Mouse (Mus musculus) MEL (cell line): ENCODE data around the gene Agpat1. TPM values are rescaled to one million over a fixed set of nuclear protein-coding genes. Genes with fewer than 3 reads are reported as not detected.

Experiments used
- DNase-seq: peaks from one replicate; pipeline ENCODE4 v3.0.0; 2011; ENCODE audit warnings: low read depth, low spot score
- H3K27ac ChIP-seq: 2 replicates; pipeline ENCODE4 v1.5.1; 2012; ENCODE audit warnings: low read depth, mild to moderate bottlenecking, control low read depth, low read length, moderate library complexity; ENCODE audit not compliant: control insufficient read depth
- H3K27me3 ChIP-seq, 2 experiments: fragments of 150-350 bp in 1 of 2; sonication (generic) in 1 of 2; 2 replicates each; pipeline ENCODE4 v1.6.1; 2012; ENCODE audit warnings: low read length in 2 of 2, mild to moderate bottlenecking in 2 of 2, improper control_type of control experiment in 1 of 2, moderate library complexity in 1 of 2; ENCODE audit not compliant: insufficient read depth in 2 of 2, control insufficient read depth in 1 of 2
- H3K36me3 ChIP-seq, 2 experiments: 2 replicates each; pipeline ENCODE4 v1.6.1; 2012 to 2014; ENCODE audit warnings: low read length in 2 of 2, improper control_type of control experiment in 1 of 2, inconsistent platforms in 1 of 2, mild to moderate bottlenecking in 1 of 2; ENCODE audit not compliant: insufficient read depth in 2 of 2, control insufficient read depth in 1 of 2
- H3K4me1 ChIP-seq, 2 experiments: fragments of 150-350 bp in 1 of 2; sonication (generic) in 1 of 2; 2 replicates each; pipeline ENCODE4 v1.6.1; 2012; ENCODE audit warnings: low read length in 2 of 2, improper control_type of control experiment in 1 of 2, mild to moderate bottlenecking in 1 of 2; ENCODE audit not compliant: insufficient read depth in 2 of 2, control insufficient read depth in 1 of 2
- H3K4me3 ChIP-seq, 2 experiments: fragments of 150-350 bp in 1 of 2; sonication (generic) in 1 of 2; 2 replicates each; pipeline ENCODE4 v1.5.1; 2012; ENCODE audit warnings: low read depth in 2 of 2, low read length in 2 of 2, mild to moderate bottlenecking in 2 of 2, moderate library complexity in 2 of 2, control low read depth in 1 of 2, improper control_type of control experiment in 1 of 2; ENCODE audit not compliant: control insufficient read depth in 1 of 2, insufficient read depth in 1 of 2
- H3K79me2 ChIP-seq: 2 replicates; pipeline ENCODE4 v1.6.1; 2012; ENCODE audit warnings: mild to moderate bottlenecking, low read length, moderate library complexity; ENCODE audit not compliant: control insufficient read depth, poor library complexity, insufficient read depth
- H3K9ac ChIP-seq: 2 replicates; pipeline ENCODE4 v1.6.1; 2012; ENCODE audit warnings: low read depth, mild to moderate bottlenecking, control low read depth, low read length, moderate library complexity; ENCODE audit not compliant: control insufficient read depth, poor library complexity, severe bottlenecking
- H3K9me3 ChIP-seq: fragments of 150-350 bp; sonication (generic); replicated peaks from 2 replicates; pipeline ENCODE4 v1.6.1; 2012; ENCODE audit warnings: mild to moderate bottlenecking, low read length, improper control_type of control experiment, moderate library complexity; ENCODE audit not compliant: insufficient read depth
- CTCF ChIP-seq, 3 experiments: IDR thresholded peaks in 2 of 3; conservative IDR thresholded peaks in 1 of 3; 2 replicates each; pipeline ENCODE4 v1.5.1; 2011 to 2012; ENCODE audit warnings: low read length in 3 of 3, low read depth in 2 of 3, mild to moderate bottlenecking in 2 of 3, improper control_type of control experiment in 1 of 3, inconsistent platforms in 1 of 3, mixed read lengths in 1 of 3, moderate library complexity in 1 of 3; ENCODE audit not compliant: control insufficient read depth in 1 of 3, insufficient read depth in 1 of 3, poor library complexity in 1 of 3, severe bottlenecking in 1 of 3
- E2F4 ChIP-seq: IDR thresholded peaks from 2 replicates; pipeline ENCODE4 v1.6.1; 2011; ENCODE audit warnings: low read depth, low read length, improper control_type of control experiment, borderline replicate concordance
- EP300 ChIP-seq, 2 experiments: IDR thresholded peaks; 2 replicates each; pipeline ENCODE4 v1.6.1; 2011; ENCODE audit warnings: improper control_type of control experiment in 2 of 2, low read length in 2 of 2, low read depth in 1 of 2, mild to moderate bottlenecking in 1 of 2
- ETS1 ChIP-seq: IDR thresholded peaks from 2 replicates; pipeline ENCODE4 v1.6.1; 2012; ENCODE audit warnings: low read depth, mild to moderate bottlenecking, inconsistent platforms, low read length, improper control_type of control experiment, moderate library complexity
- GABPA ChIP-seq: IDR thresholded peaks from 2 replicates; pipeline ENCODE4 v1.6.1; 2012; ENCODE audit warnings: low read depth, mild to moderate bottlenecking, inconsistent platforms, low read length, improper control_type of control experiment, moderate library complexity
- GATA1 ChIP-seq: IDR thresholded peaks from 2 replicates; pipeline ENCODE4 v1.6.1; 2011; ENCODE audit warnings: low read depth, low read length, improper control_type of control experiment
- HCFC1 ChIP-seq: IDR thresholded peaks from 2 replicates; pipeline ENCODE4 v1.6.1; 2012; ENCODE audit warnings: low read depth, mild to moderate bottlenecking, inconsistent platforms, low read length, improper control_type of control experiment, moderate library complexity
- MAZ ChIP-seq: IDR thresholded peaks from 2 replicates; pipeline ENCODE4 v1.6.1; 2012; ENCODE audit warnings: low read depth, mild to moderate bottlenecking, inconsistent platforms, low read length, improper control_type of control experiment
- MYC ChIP-seq: IDR thresholded peaks from 2 replicates; pipeline ENCODE4 v1.6.1; 2011; ENCODE audit warnings: low read depth, mild to moderate bottlenecking, low read length, improper control_type of control experiment, moderate library complexity
- NELFE ChIP-seq: IDR thresholded peaks from 2 replicates; pipeline ENCODE4 v1.6.1; 2011; ENCODE audit warnings: low read depth, low read length, improper control_type of control experiment
- NRF1 ChIP-seq: IDR thresholded peaks from 2 replicates; pipeline ENCODE4 v1.6.1; 2014; ENCODE audit warnings: low read depth, mild to moderate bottlenecking, inconsistent platforms, low read length, improper control_type of control experiment, moderate library complexity; ENCODE audit not compliant: poor library complexity, insufficient read depth, severe bottlenecking
- POLR2AphosphoS2 ChIP-seq: IDR thresholded peaks from 2 replicates; pipeline ENCODE4 v1.6.1; 2011; ENCODE audit warnings: low read length, improper control_type of control experiment
- RAD21 ChIP-seq: IDR thresholded peaks from 2 replicates; pipeline ENCODE4 v1.6.1; 2011; ENCODE audit warnings: mild to moderate bottlenecking, low read depth, low read length, improper control_type of control experiment
- RCOR1 ChIP-seq: IDR thresholded peaks from 2 replicates; pipeline ENCODE4 v1.6.1; 2012; ENCODE audit warnings: low read depth, mild to moderate bottlenecking, inconsistent platforms, low read length, improper control_type of control experiment
- SMC3 ChIP-seq: IDR thresholded peaks from 2 replicates; pipeline ENCODE4 v1.6.1; 2011; ENCODE audit warnings: low read depth, low read length, improper control_type of control experiment
- TAL1 ChIP-seq: IDR thresholded peaks from 2 replicates; pipeline ENCODE4 v1.6.1; 2012; ENCODE audit warnings: mild to moderate bottlenecking, inconsistent platforms, low read length, moderate library complexity, mixed read lengths
- TBP ChIP-seq: IDR thresholded peaks from 2 replicates; pipeline ENCODE4 v1.8.0; 2011; ENCODE audit warnings: low read depth, low read length, improper control_type of control experiment
- TCF12 ChIP-seq: IDR thresholded peaks from 2 replicates; pipeline ENCODE4 v1.6.1; 2014; ENCODE audit warnings: low read depth, mild to moderate bottlenecking, inconsistent platforms, low read length, improper control_type of control experiment, moderate library complexity
- UBTF ChIP-seq: IDR thresholded peaks from 2 replicates; pipeline ENCODE4 v1.6.1; 2012; ENCODE audit warnings: low read depth, mild to moderate bottlenecking, inconsistent platforms, low read length, improper control_type of control experiment, moderate library complexity, borderline replicate concordance; ENCODE audit not compliant: insufficient read depth
- USF2 ChIP-seq, 2 experiments: IDR thresholded peaks; 2 replicates each; pipeline ENCODE4 v1.6.1; 2011 to 2012; ENCODE audit warnings: improper control_type of control experiment in 2 of 2, low read length in 2 of 2, borderline replicate concordance in 1 of 2, inconsistent platforms in 1 of 2, low read depth in 1 of 2, mild to moderate bottlenecking in 1 of 2; ENCODE audit not compliant: insufficient read depth in 1 of 2
- ZC3H11A ChIP-seq: IDR thresholded peaks from 2 replicates; pipeline ENCODE4 v1.6.1; 2012; ENCODE audit warnings: low read depth, mild to moderate bottlenecking, inconsistent platforms, low read length, improper control_type of control experiment
- ZKSCAN1 ChIP-seq: IDR thresholded peaks from 2 replicates; pipeline ENCODE4 v1.6.1; 2012; ENCODE audit warnings: low read depth, mild to moderate bottlenecking, inconsistent platforms, low read length, improper control_type of control experiment, moderate library complexity
- ZMIZ1 ChIP-seq: IDR thresholded peaks from 2 replicates; pipeline ENCODE4 v1.6.1; 2012; ENCODE audit warnings: low read depth, mild to moderate bottlenecking, inconsistent platforms, low read length, improper control_type of control experiment, moderate library complexity
- polyA plus RNA-seq, 2 experiments: library from polyadenylated mRNA; stranded (reverse) in 1 of 2; unstranded in 1 of 2; fragments of >175 nt in 1 of 2; fragments of >200 nt in 1 of 2; gene quantifications; 2 replicates each; pipeline versions ENCODE4 v1.2.1 to v1.2.4; 2012; ENCODE audit warnings: low replicate concordance in 2 of 2, low read depth in 1 of 2; ENCODE audit not compliant: insufficient read length in 2 of 2, insufficient read depth in 1 of 2, missing spikeins in 1 of 2
- total RNA-seq: library from RNA; depleted of rRNA; stranded (reverse); fragments of 300-350 nt; gene quantifications from 2 replicates; pipeline ENCODE4 v1.2.3, GENCODE M21; 2012

The Agpat1 gene
- total and polyA plus RNA-seq, 3 experiments: 85.2 to 153 TPM; not detected in 1

DNA sequence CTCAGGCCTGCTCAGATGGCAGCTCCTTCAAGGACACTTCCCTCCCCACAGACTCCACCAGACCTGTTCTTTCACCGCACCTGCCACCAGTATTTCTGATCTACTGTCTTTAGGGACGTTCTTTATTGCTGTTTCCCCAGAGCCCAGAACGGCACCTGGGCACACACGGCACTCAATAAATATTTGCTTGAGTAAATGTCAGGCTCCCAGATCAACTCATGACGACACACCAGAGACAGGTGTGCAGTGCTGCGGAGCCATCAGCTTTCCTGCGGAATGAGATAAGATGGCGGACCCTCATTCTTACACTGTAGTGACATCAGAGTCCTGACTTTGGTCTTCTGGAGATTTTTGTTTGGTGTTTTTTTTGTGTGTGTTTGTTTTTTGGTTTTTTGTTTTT is 16.9 kb downstream of the Agpat1 start:
- H3K9ac ChIP-seq: no peak overlapping the region
- H3K4me1 ChIP-seq: peaks cover 2 to 17% of the 10 kb centered on the region in 2 experiments; a peak in 3 of 4 replicates
- H3K27me3 ChIP-seq: no peaks in the 10 kb centered on the region
- H3K9me3 ChIP-seq: no peaks in the 10 kb centered on the region
- no peak for DNase-seq
- H3K27ac ChIP-seq: no peak overlapping the region
- H3K79me2 ChIP-seq: peaks cover 5% of the 10 kb centered on the region
- H3K4me3 ChIP-seq: no peak overlapping the region
- peaks cover 0 to 10% of the 10 kb centered on the region in 2 experiments; a peak in 3 of 4 replicates for H3K36me3 ChIP-seq
- TF ChIP-seq TBP (no peak), USF2 (IDR thresholded peaks at IDR 0.05; ENCODE audit: borderline replicate concordance in 1 of 2, insufficient read depth in 1 of 2, low read depth in 1 of 2, low read length in 2 of 2) (no peak), EP300 (IDR thresholded peaks at IDR 0.05; ENCODE audit: low read depth in 1 of 2, low read length in 2 of 2) (no peak), RCOR1 (no peak)

- H3K9ac ChIP-seq: no peak overlapping the region
- DNase-seq: peak; percentile 42
- no peaks in the 10 kb centered on the region for H3K27me3 ChIP-seq
- no peak overlapping the region for H3K4me3 ChIP-seq
- H3K9me3 ChIP-seq: no peaks in the 10 kb centered on the region
- no peak for TF ChIP-seq RCOR1
- TF ChIP-seq GATA1: no peak
- no peak for TF ChIP-seq NELFE
- no peak for TF ChIP-seq UBTF
- TF ChIP-seq RAD21: peak; percentile 50
- TF ChIP-seq USF2 (IDR thresholded peaks at IDR 0.05; ENCODE audit: borderline replicate concordance in 1 of 2, insufficient read depth in 1 of 2, low read depth in 1 of 2, low read length in 2 of 2): no peak
- TF ChIP-seq TBP: no peak
- TF ChIP-seq HCFC1: no peak
- TF ChIP-seq TCF12: no peak
- no peak for TF ChIP-seq ZKSCAN1
- no peak for TF ChIP-seq ETS1
- TF ChIP-seq ZC3H11A: no peak
- TF ChIP-seq MYC: no peak
- no peak for TF ChIP-seq ZMIZ1
- peak; percentile 20 to 54 (median 21); a peak in 4 of 6 replicates for TF ChIP-seq CTCF (IDR thresholded peaks at IDR 0.05 in 2 of 3, conservative IDR thresholded peaks at IDR 0.05 in 1 of 3; ENCODE audit: control insufficient read depth in 1 of 3, insufficient read depth in 1 of 3, low read depth in 2 of 3, low read length in 3 of 3, poor library complexity in 1 of 3, severe bottlenecking in 1 of 3)
- no peak for TF ChIP-seq E2F4
- TF ChIP-seq SMC3: peak; percentile 56
- no peak for TF ChIP-seq GABPA
- TF ChIP-seq POLR2AphosphoS2: no peak
- no peak for TF ChIP-seq TAL1
- no peak for TF ChIP-seq NRF1
- no peak for TF ChIP-seq MAZ
- H3K36me3 ChIP-seq: peaks cover 0 to 12% of the 10 kb centered on the region in 2 experiments; a peak in 3 of 4 replicates
- H3K4me1 ChIP-seq: peaks cover 2 to 19% of the 10 kb centered on the region in 2 experiments; a peak in 3 of 4 replicates
- H3K79me2 ChIP-seq: peaks cover 16% of the 10 kb centered on the region
- no peak overlapping the region for H3K27ac ChIP-seq
Observed at GRCm38 (mm10) chr17:34623161-34623560, 19.1 kb downstream of the Agpat1 start.
